Mouse (Mus musculus) liver, adult 2 months (tissue): Measurements from ENCODE around the gene Arhgef2. TPM values are rescaled to one million over a fixed set of nuclear protein-coding genes. Genes with fewer than 3 reads are reported as not detected.

Experiments
- DNase-seq: peaks from one replicate; pipeline ENCODE4 v3.0.0-alpha.2; 2011; ENCODE audit warnings: low read depth, low spot score; ENCODE audit errors: extremely low read depth
- H3K27ac ChIP-seq: fragments of 200-500 bp; replicated peaks from 2 replicates; pipeline ENCODE4 v1.5.1; 2012; ENCODE audit warnings: low read depth, mild to moderate bottlenecking, control low read depth, inconsistent platforms, low read length; ENCODE audit not compliant: insufficient read depth
- H3K27me3 ChIP-seq: fragments of 200-500 bp; 2 replicates; pipeline ENCODE4 v1.6.1; 2012; ENCODE audit warnings: mild to moderate bottlenecking, moderate library complexity, low read length, inconsistent platforms; ENCODE audit not compliant: control insufficient read depth, insufficient read depth
- H3K36me3 ChIP-seq: fragments of 200-500 bp; 2 replicates; pipeline ENCODE4 v1.6.1; 2012; ENCODE audit warnings: low read length, inconsistent platforms; ENCODE audit not compliant: control insufficient read depth, insufficient read depth
- H3K4me1 ChIP-seq: fragments of 200-500 bp; 2 replicates; pipeline ENCODE4 v1.6.1; 2011; ENCODE audit warnings: low read length; ENCODE audit not compliant: control insufficient read depth, insufficient read depth
- H3K4me3 ChIP-seq: fragments of 200-500 bp; 2 replicates; pipeline ENCODE4 v1.5.1; 2011; ENCODE audit warnings: low read depth, mild to moderate bottlenecking, control low read depth, low read length, moderate library complexity; ENCODE audit not compliant: insufficient read depth
- H3K79me2 ChIP-seq: fragments of 200-500 bp; 2 replicates; pipeline ENCODE4 v1.6.1; 2012; ENCODE audit warnings: inconsistent platforms, mild to moderate bottlenecking, low read length, moderate library complexity; ENCODE audit not compliant: control insufficient read depth, insufficient read depth
- H3K9ac ChIP-seq: fragments of 200-500 bp; 2 replicates; pipeline ENCODE4 v1.6.1; 2012; ENCODE audit warnings: low read depth, mild to moderate bottlenecking, control low read depth, inconsistent platforms, low read length
- CTCF ChIP-seq: fragments of 200-500 bp; IDR thresholded peaks from 2 replicates; pipeline ENCODE4 v1.5.1; 2011; ENCODE audit warnings: low read depth, low read length, control low read depth
- POLR2A ChIP-seq: fragments of 200-500 bp; IDR thresholded peaks from 2 replicates; pipeline ENCODE4 v1.6.1; 2011; ENCODE audit warnings: low read length, control low read depth; ENCODE audit not compliant: insufficient read depth; ENCODE audit errors: extremely low read depth
- WGBS: fragments of 180-500 bp; shearing (Covaris S2); methylation state at CpG from one replicate; pipeline ENCODE4 v1.1.7; 2018; 5-methylcytosine and 5-hydroxymethylcytosine counted together
- polyA plus RNA-seq: library from polyadenylated mRNA; depleted of rRNA; stranded (reverse); fragments of >200 nt; gene quantifications from 2 replicates; pipeline ENCODE4 v1.2.3, GENCODE M21; 2012
- total RNA-seq: library from RNA; depleted of rRNA; stranded (reverse); fragments of >200 nt; gene quantifications from 2 replicates; pipeline ENCODE4 v1.2.3, GENCODE M21; 2014

Gene Arhgef2
- total and polyA plus RNA-seq, 2 experiments = 2.7 to 4.9 TPM

DNA sequence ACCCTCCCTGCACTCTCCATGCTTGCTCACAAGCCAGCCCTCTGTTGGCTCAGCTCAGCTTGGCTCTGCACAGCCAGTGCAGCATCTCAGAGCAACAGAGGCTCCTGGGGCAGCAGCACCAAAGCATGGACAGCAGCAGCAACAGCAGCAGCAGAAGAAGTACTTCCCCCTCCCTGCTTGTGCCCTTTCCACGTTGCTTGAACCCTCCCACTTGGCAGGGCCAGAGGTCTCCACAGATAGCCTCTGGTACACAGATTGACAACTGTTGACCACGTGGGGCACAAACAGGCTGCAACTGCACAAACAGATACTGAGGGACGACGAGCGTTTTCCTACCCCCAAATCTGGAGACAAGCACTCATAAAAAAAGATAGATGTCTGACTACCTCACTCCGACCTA, 54.0 kb downstream of the Arhgef2 start:
- TF ChIP-seq POLR2A (no peak), CTCF (no peak)
- Histone ChIP-seq H3K36me3 (no peaks in the 10 kb centered on the region), H3K27me3 (no peaks in the 10 kb centered on the region; the same call in 1 of the 2 replicates), H3K27ac (no peak overlapping the region), H3K4me3 (no peak overlapping the region), H3K4me1 (no peaks in the 10 kb centered on the region), H3K79me2 (no peaks in the 10 kb centered on the region), H3K9ac (no peak overlapping the region)
- 20% methylated on average over 6 of the region's 6 CpGs for WGBS
- DNase-seq = peak; percentile 31

DNA sequence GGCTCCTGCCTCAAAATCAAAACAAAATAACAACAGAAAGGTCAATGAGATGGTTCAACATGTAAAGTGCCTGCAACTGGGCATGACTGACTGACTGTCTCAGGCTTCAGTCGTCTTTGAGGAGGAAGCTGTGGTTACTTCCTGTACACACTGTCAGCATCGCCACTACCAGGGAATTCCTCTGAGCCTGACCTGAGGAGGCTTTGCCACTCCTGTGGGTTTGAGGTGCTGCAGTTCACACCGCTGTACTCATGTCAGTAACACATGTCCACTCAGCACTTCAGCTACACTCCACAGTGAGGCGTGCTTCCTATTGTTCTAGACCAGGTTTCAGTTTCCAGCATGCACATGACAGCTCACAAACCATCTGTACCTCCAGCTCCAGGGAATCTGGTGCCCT, 58.3 kb downstream of the Arhgef2 start:
- 80% methylated on average over 4 of the region's 4 CpGs for WGBS
- no peaks in the 10 kb centered on the region for H3K4me1 ChIP-seq
- H3K27me3 ChIP-seq = no peaks in the 10 kb centered on the region; the same call in 1 of the 2 replicates
- no peaks in the 10 kb centered on the region for H3K79me2 ChIP-seq
- H3K27ac ChIP-seq = no peak overlapping the region
- H3K36me3 ChIP-seq = no peaks in the 10 kb centered on the region
- DNase-seq = no peak
- H3K4me3 ChIP-seq = no peak overlapping the region
- H3K9ac ChIP-seq = no peak overlapping the region
- no peak for TF ChIP-seq CTCF
- no peak for TF ChIP-seq POLR2A

- peak; percentile 71 for DNase-seq
- Histone ChIP-seq H3K27ac (no peak overlapping the region), H3K79me2 (no peaks in the 10 kb centered on the region), H3K9ac (peak overlapping the region; percentile 90), H3K27me3 (no peaks in the 10 kb centered on the region), H3K4me1 (no peaks in the 10 kb centered on the region), H3K4me3 (peak overlapping the region; percentile 78), H3K36me3 (no peaks in the 10 kb centered on the region)
- 2% methylated on average over 11 of the region's 11 CpGs for WGBS
- TF ChIP-seq POLR2A = no peak
- peak; percentile 67 for TF ChIP-seq CTCF
Measured at GRCm38 (mm10) chr3:88677399-88677798, 71.6 kb downstream of the Arhgef2 start.

GRCm38 (mm10) chr3:88683814-88684213, 78.0 kb downstream of the Arhgef2 start:
- no peak for DNase-seq
- Histone ChIP-seq H3K4me3 (no peak overlapping the region), H3K36me3 (peaks cover 14% of the 10 kb centered on the region), H3K79me2 (peaks cover 17% of the 10 kb centered on the region; the same call in 1 of the 2 replicates), H3K4me1 (peaks cover 9% of the 10 kb centered on the region), H3K9ac (0 out of 2 replicates have a peak overlapping the region, but pooled peaks have one; percentile 33), H3K27me3 (no peaks in the 10 kb centered on the region), H3K27ac (peak overlapping the region; percentile 91)
- TF ChIP-seq CTCF (no peak), POLR2A (no peak)
- WGBS = 83% methylated on average over 2 of the region's 2 CpGs

DNA sequence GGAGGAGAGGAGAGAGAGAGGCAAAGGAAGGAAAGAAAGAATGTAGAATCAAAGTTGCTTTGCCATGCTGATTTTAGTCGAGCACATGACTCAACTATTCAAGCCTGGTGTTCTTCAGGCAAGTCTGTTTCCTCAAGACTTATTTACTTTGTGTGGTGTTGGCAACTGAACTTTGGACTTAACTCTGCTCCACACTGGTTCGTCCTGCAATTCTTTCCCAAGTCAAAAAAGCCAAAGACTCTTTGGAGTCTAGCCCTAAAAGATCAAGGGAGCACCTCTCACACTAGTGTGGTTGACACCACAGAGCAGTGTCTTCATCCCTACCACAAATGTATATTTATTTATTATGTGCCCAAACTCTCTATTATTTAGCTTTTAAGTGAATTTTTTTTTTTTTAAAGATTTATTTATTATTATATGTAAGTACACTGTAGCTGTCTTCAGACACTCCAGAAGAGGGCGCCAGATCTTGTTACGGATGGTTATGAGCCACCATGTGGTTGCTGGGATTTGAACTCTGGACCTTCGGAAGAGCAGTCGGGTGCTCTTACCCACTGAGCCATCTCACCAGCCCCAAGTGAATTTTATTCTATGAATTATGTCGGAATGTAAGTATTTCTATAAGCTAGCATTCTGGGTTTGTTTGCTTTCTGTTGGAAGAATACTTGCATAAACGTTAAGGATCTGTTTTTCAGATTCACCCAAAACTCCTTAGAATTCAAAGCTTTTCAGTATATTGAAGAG, 78.6 kb downstream of the Arhgef2 start:
- Histone ChIP-seq H3K9ac (0 out of 2 replicates have a peak overlapping the region, but pooled peaks have one; percentile 33), H3K4me3 (peak overlapping the region; percentile 44; the same call in 1 of the 2 replicates), H3K36me3 (peaks cover 18% of the 10 kb centered on the region), H3K4me1 (peaks cover 9% of the 10 kb centered on the region), H3K27ac (peak overlapping the region; percentile 92), H3K79me2 (peaks cover 17% of the 10 kb centered on the region; the same call in 1 of the 2 replicates), H3K27me3 (no peaks in the 10 kb centered on the region)
- DNase-seq = peak; percentile 96
- TF ChIP-seq CTCF (no peak), POLR2A (no peak)
- WGBS = 17% methylated on average over 8 of the region's 8 CpGs
